Mouse (Mus musculus): Measurements from ENCODE around the gene Casp4. TPM values are rescaled to one million over a fixed set of nuclear protein-coding genes. Genes with fewer than 3 reads are reported as not detected.

Casp4 gene
- total RNA-seq (2021): 1 to 10 TPM; 1.7 to 3.1 TPM
- 2.0 and 5.0 TPM in 2 replicates for polyA plus RNA-seq (2012; rRNA removed)
- long read RNA-seq: 0 reads

- Histone ChIP-seq H3K36me3 (ENCODE audit: control insufficient read depth, insufficient read depth, low read length) (no peaks in the 10 kb centered on the region), H3K27me3 (ENCODE audit: control insufficient read depth, insufficient read depth, low read length) (no peaks in the 10 kb centered on the region), H3K4me1 (ENCODE audit: control insufficient read depth, insufficient read depth, low read length) (no peaks in the 10 kb centered on the region; the same call in none of the 2 replicates), H3K9ac (ENCODE audit: low read depth, low read length) (peak within 1 kb of the TSS; percentile 57; the same call in 1 of the 2 replicates), H3K79me2 (replicated peaks; ENCODE audit: control insufficient read depth, insufficient read depth, low read length) (no peaks in the 10 kb centered on the region), H3K27ac (peak within 1 kb of the TSS; percentile 74), H3K4me3 (peak within 1 kb of the TSS; percentile 58)
- WGBS: 18% methylated on average over 5 of the region's 5 CpGs
- TF ChIP-seq POLR2A (IDR thresholded peaks at IDR 0.05; ENCODE audit: insufficient read depth, low read depth, low read length) (peak; percentile 36; the same call in 1 of the 2 replicates), EP300 (IDR thresholded peaks at IDR 0.05; ENCODE audit: insufficient read depth, low read depth, low read length) (no peak), CTCF (IDR thresholded peaks at IDR 0.05) (no peak)
- DNase-seq: peak; percentile 35 to 63
- intact Hi-C loops (cut with DNase I): loop anchor here (2.0 kb wide), 1 partner anchor 36 kb away; the partner anchor contains the start of gene Casp12
These were observed at the start of gene Casp4 for GRCm38 (mm10) chr9:5308561-5308960. Casp4 (plus strand) TSS chr9:5308828.

GRCm38 (mm10) chr9:5263951-5264475 is 44.6 kb upstream of the Casp4 start:
- no peak overlapping the region for H3K4me3 ChIP-seq
- DNase-seq: no peak
- H3K36me3 ChIP-seq (ENCODE audit: control insufficient read depth, insufficient read depth, low read length): no peaks in the 10 kb centered on the region
- H3K27ac ChIP-seq: no peak overlapping the region
- no peak overlapping the region for H3K9ac ChIP-seq (ENCODE audit: low read depth, low read length)
- H3K27me3 ChIP-seq (ENCODE audit: control insufficient read depth, insufficient read depth, low read length): no peaks in the 10 kb centered on the region
- 62% methylated on average over 2 of the region's 2 CpGs for WGBS
- H3K4me1 ChIP-seq (ENCODE audit: control insufficient read depth, insufficient read depth, low read length): no peaks in the 10 kb centered on the region
- no peaks in the 10 kb centered on the region for H3K79me2 ChIP-seq (replicated peaks; ENCODE audit: control insufficient read depth, insufficient read depth, low read length)
- intact Hi-C loops (cut with DNase I): no loop called here
- no peak for TF ChIP-seq POLR2A (IDR thresholded peaks at IDR 0.05; ENCODE audit: insufficient read depth, low read depth, low read length)
- TF ChIP-seq CTCF (IDR thresholded peaks at IDR 0.05): no peak
- no peak for TF ChIP-seq EP300 (IDR thresholded peaks at IDR 0.05; ENCODE audit: insufficient read depth, low read depth, low read length)

- H3K27ac ChIP-seq: no peak overlapping the region
- H3K36me3 ChIP-seq (ENCODE audit: control insufficient read depth, insufficient read depth, low read length): no peaks in the 10 kb centered on the region
- H3K27me3 ChIP-seq (ENCODE audit: control insufficient read depth, insufficient read depth, low read length): no peaks in the 10 kb centered on the region
- H3K79me2 ChIP-seq (replicated peaks; ENCODE audit: control insufficient read depth, insufficient read depth, low read length): no peaks in the 10 kb centered on the region
- H3K4me3 ChIP-seq: no peak overlapping the region
- 71% methylated on average over 2 of the region's 2 CpGs for WGBS
- H3K4me1 ChIP-seq (ENCODE audit: control insufficient read depth, insufficient read depth, low read length): no peaks in the 10 kb centered on the region
- DNase-seq: no peak
- intact Hi-C loops (cut with DNase I): no loop called here
- H3K9ac ChIP-seq (ENCODE audit: low read depth, low read length): no peak overlapping the region
- no peak for TF ChIP-seq POLR2A (IDR thresholded peaks at IDR 0.05; ENCODE audit: insufficient read depth, low read depth, low read length)
- TF ChIP-seq EP300 (IDR thresholded peaks at IDR 0.05; ENCODE audit: insufficient read depth, low read depth, low read length): no peak
These were observed 38.4 kb upstream of the Casp4 start for GRCm38 (mm10) chr9:5270274-5270673.

GRCm38 (mm10) chr9:5270884-5271283 is 37.7 kb upstream of the Casp4 start:
- Histone ChIP-seq H3K4me3 (no peak overlapping the region), H3K36me3 (ENCODE audit: control insufficient read depth, insufficient read depth, low read length) (no peaks in the 10 kb centered on the region), H3K27me3 (ENCODE audit: control insufficient read depth, insufficient read depth, low read length) (no peaks in the 10 kb centered on the region), H3K27ac (no peak overlapping the region), H3K9ac (ENCODE audit: low read depth, low read length) (no peak overlapping the region), H3K4me1 (ENCODE audit: control insufficient read depth, insufficient read depth, low read length) (no peaks in the 10 kb centered on the region), H3K79me2 (replicated peaks; ENCODE audit: control insufficient read depth, insufficient read depth, low read length) (no peaks in the 10 kb centered on the region)
- no peak for DNase-seq
- 30% methylated on average over 1 of the region's 1 CpGs for WGBS
- intact Hi-C loops (cut with DNase I): no loop called here
- no peak for TF ChIP-seq POLR2A (IDR thresholded peaks at IDR 0.05; ENCODE audit: insufficient read depth, low read depth, low read length)
- no peak for TF ChIP-seq CTCF (IDR thresholded peaks at IDR 0.05)
- no peak for TF ChIP-seq EP300 (IDR thresholded peaks at IDR 0.05; ENCODE audit: insufficient read depth, low read depth, low read length)

GRCm38 (mm10) chr9:5271334-5271845 is 37.2 kb upstream of the Casp4 start:
- H3K9ac ChIP-seq (ENCODE audit: low read depth, low read length): no peak overlapping the region
- H3K79me2 ChIP-seq (replicated peaks; ENCODE audit: control insufficient read depth, insufficient read depth, low read length): no peaks in the 10 kb centered on the region
- no peak for DNase-seq
- H3K4me3 ChIP-seq: no peak overlapping the region
- no peaks in the 10 kb centered on the region for H3K27me3 ChIP-seq (ENCODE audit: control insufficient read depth, insufficient read depth, low read length)
- no peak for TF ChIP-seq POLR2A (IDR thresholded peaks at IDR 0.05; ENCODE audit: insufficient read depth, low read depth, low read length)
- H3K27ac ChIP-seq: no peak overlapping the region
- no peaks in the 10 kb centered on the region for H3K4me1 ChIP-seq (ENCODE audit: control insufficient read depth, insufficient read depth, low read length)
- intact Hi-C loops (cut with DNase I): no loop called here
- 36% methylated on average over 6 of the region's 6 CpGs for WGBS
- H3K36me3 ChIP-seq (ENCODE audit: control insufficient read depth, insufficient read depth, low read length): no peaks in the 10 kb centered on the region

GRCm38 (mm10) chr9:5286071-5286470 is 22.6 kb upstream of the Casp4 start:
- no peaks in the 10 kb centered on the region for H3K27me3 ChIP-seq (ENCODE audit: control insufficient read depth, insufficient read depth, low read length)
- no peaks in the 10 kb centered on the region for H3K79me2 ChIP-seq (replicated peaks; ENCODE audit: control insufficient read depth, insufficient read depth, low read length)
- no peaks in the 10 kb centered on the region for H3K4me1 ChIP-seq (ENCODE audit: control insufficient read depth, insufficient read depth, low read length)
- no peak overlapping the region for H3K4me3 ChIP-seq
- intact Hi-C loops (cut with DNase I): no loop called here
- 86% methylated on average over 2 of the region's 2 CpGs for WGBS
- DNase-seq: no peak
- no peak overlapping the region for H3K9ac ChIP-seq (ENCODE audit: low read depth, low read length)
- TF ChIP-seq CTCF (IDR thresholded peaks at IDR 0.05) (no peak), EP300 (IDR thresholded peaks at IDR 0.05; ENCODE audit: insufficient read depth, low read depth, low read length) (no peak), POLR2A (IDR thresholded peaks at IDR 0.05; ENCODE audit: insufficient read depth, low read depth, low read length) (no peak)
- H3K36me3 ChIP-seq (ENCODE audit: control insufficient read depth, insufficient read depth, low read length): no peaks in the 10 kb centered on the region
- H3K27ac ChIP-seq: no peak overlapping the region
